13 mouse cellular contexts compared by ENCODE assay signal in the genomic region with DNA sequence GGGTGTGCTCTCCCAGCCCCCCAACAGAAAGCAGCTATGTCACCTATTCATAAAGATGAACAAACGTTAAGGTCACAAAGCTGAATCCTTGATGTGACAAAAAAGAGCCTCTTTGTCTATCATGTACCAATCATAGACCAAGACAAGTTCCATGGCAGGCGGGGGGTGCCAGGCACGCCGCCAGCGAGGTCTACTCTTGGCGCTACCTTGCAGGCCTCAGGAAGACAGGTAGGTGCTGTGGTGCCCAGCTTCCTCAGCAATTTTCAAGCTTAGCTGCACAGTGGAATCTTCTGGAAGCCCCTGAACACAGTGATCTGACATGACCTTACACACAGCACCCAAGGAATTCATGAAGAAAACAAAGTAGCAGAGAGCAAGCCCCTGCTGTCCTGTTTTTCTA.
"Had no signal": no experiment of that assay in that cellular context is flagged by ENCODE, and none has a peak within 500 bp of the region (broad histone marks: within the 10 kb centered on the region; RNA-seq: fewer than 3 reads in every experiment).

No protein-coding gene starts in this region.

- H3K36me3 ChIP-seq: limb, embryonic 12.5 days; midbrain, embryonic 13.5 days; neural tube, embryonic 15.5 days had no signal

- H3K4me1 ChIP-seq: limb, embryonic 12.5 days; midbrain, embryonic 13.5 days; neural tube, embryonic 15.5 days had no signal

- H3K4me3 ChIP-seq: limb, embryonic 12.5 days; midbrain, embryonic 13.5 days; neural tube, embryonic 15.5 days had no signal

- H3K4me2 ChIP-seq: limb, embryonic 12.5 days; midbrain, embryonic 13.5 days; neural tube, embryonic 15.5 days had no signal

- H3K9ac ChIP-seq: limb, embryonic 12.5 days; liver, embryonic 14.5 days; midbrain, embryonic 13.5 days; neural tube, embryonic 15.5 days had no signal

- H3K27me3 ChIP-seq: limb, embryonic 12.5 days; midbrain, embryonic 13.5 days; neural tube, embryonic 15.5 days had no signal

- DNase-seq: layer of hippocampus, adult 9-11 months; liver; lung, adult 18-20 months; right cerebral cortex, adult 18-20 months; right cerebral cortex, postnatal 25 days had no signal

- H3K9me3 ChIP-seq: limb, embryonic 12.5 days; midbrain, embryonic 13.5 days; neural tube, embryonic 15.5 days had no signal

- H3K27ac ChIP-seq: limb, embryonic 12.5 days; liver, embryonic 14.5 days; midbrain, embryonic 13.5 days; neural tube, embryonic 15.5 days; stomach, postnatal 0 days had no signal

- ATAC-seq: hindbrain, embryonic 16.5 days; inflammation-experienced regulatory T-cells, adult 6 months; intestine, postnatal 0 days; midbrain, embryonic 13.5 days had no signal
